Mouse (Mus musculus) testis, adult 2 months (tissue): ENCODE measurements around the gene Sphk2.

ENCODE experiments used
- CTCF ChIP-seq: fragments of 200-500 bp; IDR thresholded peaks from 2 replicates; pipeline ENCODE4 v1.5.1; 2012; ENCODE audit warnings: low read depth, mild to moderate bottlenecking, inconsistent platforms, low read length, moderate library complexity; ENCODE audit not compliant: control insufficient read depth, insufficient read depth, insufficient replicate concordance
- POLR2A ChIP-seq: fragments of 200-500 bp; IDR thresholded peaks from 2 replicates; pipeline ENCODE4 v1.6.1; 2012; ENCODE audit warnings: low read depth, mild to moderate bottlenecking, inconsistent platforms, low read length, moderate library complexity; ENCODE audit not compliant: control insufficient read depth

DNA sequence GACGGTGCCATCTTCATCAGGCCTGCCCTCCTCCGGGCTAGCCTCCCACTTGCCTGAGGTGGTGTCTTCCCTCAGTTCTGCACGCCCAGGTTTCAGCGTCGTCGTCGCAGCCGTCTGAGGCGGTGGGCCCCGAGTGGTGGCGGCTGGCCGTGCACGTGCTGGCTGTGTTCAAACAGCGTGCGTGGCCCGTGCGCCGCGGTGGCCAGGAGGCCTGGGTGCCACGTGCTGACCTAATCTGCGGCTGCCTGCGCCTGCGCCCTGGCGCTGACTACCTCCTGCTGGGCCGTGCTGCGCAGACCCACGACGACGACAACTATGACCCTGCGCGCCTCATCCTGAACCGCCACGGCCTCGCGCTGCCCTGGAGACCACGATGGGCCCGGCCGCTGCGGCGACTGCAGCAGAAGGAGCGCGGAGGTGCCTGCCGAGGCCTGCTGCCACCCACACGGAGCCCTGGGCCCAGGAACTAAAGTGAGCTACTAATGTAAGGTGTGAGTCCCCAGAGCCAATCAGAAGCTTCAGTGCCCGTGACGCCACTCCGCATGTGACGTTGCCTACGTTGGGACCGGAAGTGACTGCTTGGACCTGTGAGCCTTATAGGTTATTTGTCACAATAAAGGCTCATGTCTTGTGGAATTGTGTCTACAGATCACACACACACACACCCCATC, 23.7 kb downstream of the Sphk2 start, which contains the start of gene Sec1:
- TF ChIP-seq CTCF, result no peak
- TF ChIP-seq POLR2A, result peak; percentile 79
